Mouse (Mus musculus) limb, embryonic 10.5 days (tissue): Measurements from ENCODE around the gene Mapk8. TPM values are rescaled to one million over a fixed set of nuclear protein-coding genes. Genes with fewer than 3 reads are reported as not detected.

Source experiments
- DNase-seq: peaks from one replicate; pipeline ENCODE4 v3.0.0-alpha.2; 2017; ENCODE audit warnings: low spot score
- H3K27ac ChIP-seq: fragments of 300-500 bp; sonication (generic); 2 replicates; pipeline ENCODE4 v1.5.1; 2016; ENCODE audit warnings: mild to moderate bottlenecking
- H3K27me3 ChIP-seq: fragments of 300-500 bp; sonication (generic); 2 replicates; pipeline ENCODE4 v1.6.1; 2016; ENCODE audit warnings: low read depth, mild to moderate bottlenecking; ENCODE audit not compliant: poor library complexity, severe bottlenecking
- H3K36me3 ChIP-seq: fragments of 300-500 bp; sonication (generic); 2 replicates; pipeline ENCODE4 v1.6.1; 2016; ENCODE audit warnings: mild to moderate bottlenecking, moderate library complexity
- H3K4me1 ChIP-seq: fragments of 300-500 bp; sonication (generic); 2 replicates; pipeline ENCODE4 v1.6.1; 2016
- H3K4me3 ChIP-seq: fragments of 300-500 bp; sonication (generic); 2 replicates; pipeline ENCODE4 v1.5.1; 2016; ENCODE audit warnings: mild to moderate bottlenecking, moderate library complexity
- H3K9me3 ChIP-seq: fragments of 300-500 bp; sonication (generic); replicated peaks from 2 replicates; pipeline ENCODE4 v1.6.1; 2016; ENCODE audit warnings: mild to moderate bottlenecking
- WGBS: fragments of 180-500 bp; shearing (Covaris S2); methylation state at CpG from one replicate; pipeline ENCODE4 v1.1.7; 2016; 5-methylcytosine and 5-hydroxymethylcytosine counted together
- polyA plus RNA-seq: library from polyadenylated mRNA; unstranded; fragments of >200 nt; fragmentation: Nextera tagmentation; extraction: Ambion mirVana; gene quantifications from 2 replicates; pipeline ENCODE4 v1.2.1, GENCODE M21; 2016

Mapk8 gene
- polyA plus RNA-seq, 1 experiment from 2014 or later: 24.6 TPM

DNA sequence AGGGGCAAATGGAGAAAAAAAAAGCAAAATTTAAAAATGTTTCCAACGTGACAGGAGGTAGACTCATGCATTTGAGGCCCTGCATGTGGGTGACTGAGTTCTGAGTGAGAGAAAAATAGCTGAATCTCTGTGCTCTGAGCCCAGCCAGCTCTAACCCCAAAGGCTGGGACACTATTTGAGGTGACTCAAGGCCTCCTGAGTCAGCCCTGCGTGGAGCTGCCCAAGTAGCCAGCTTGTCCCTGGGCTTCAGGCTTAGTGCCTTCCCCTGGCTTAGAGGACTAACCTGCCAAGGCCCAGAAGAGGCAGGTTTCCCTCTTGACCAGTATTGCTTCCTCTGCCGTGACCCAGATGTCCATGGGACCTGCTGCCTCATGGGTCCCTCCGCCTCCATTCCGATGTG is 91.7 kb downstream of the Mapk8 start:
- H3K4me1 ChIP-seq: peaks cover 22% of the 10 kb centered on the region; the same call in 1 of the 2 replicates
- no peak for DNase-seq
- 86% methylated on average over 5 of the region's 5 CpGs for WGBS
- H3K4me3 ChIP-seq: no peak overlapping the region
- H3K9me3 ChIP-seq: no peaks in the 10 kb centered on the region
- H3K27me3 ChIP-seq: peaks cover 38% of the 10 kb centered on the region
- H3K27ac ChIP-seq: no peak overlapping the region
- H3K36me3 ChIP-seq: no peaks in the 10 kb centered on the region

DNA sequence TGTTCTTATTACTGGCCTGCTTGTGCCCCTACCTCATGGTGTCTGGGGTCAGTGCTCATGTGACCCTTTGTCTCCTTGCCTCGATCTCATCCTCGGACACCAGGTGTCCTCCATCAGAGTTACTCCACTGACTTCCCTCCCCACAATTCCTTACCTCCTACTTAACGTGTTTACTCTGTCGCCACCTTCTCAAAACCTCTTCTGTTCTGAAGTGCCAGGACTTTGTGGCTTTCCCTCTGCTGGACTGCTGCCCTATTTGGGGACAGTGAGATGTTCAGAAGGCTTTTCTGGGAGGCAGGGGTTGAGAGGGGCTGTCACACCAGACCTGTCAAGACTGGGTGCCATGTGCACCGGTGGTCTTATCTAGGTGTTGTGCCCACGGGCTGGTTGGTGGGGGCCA is 94.1 kb downstream of the Mapk8 start:
- peaks cover 62% of the 10 kb centered on the region for H3K27me3 ChIP-seq
- 91% methylated on average over 6 of the region's 6 CpGs for WGBS
- no peaks in the 10 kb centered on the region for H3K9me3 ChIP-seq
- no peaks in the 10 kb centered on the region for H3K36me3 ChIP-seq
- no peak overlapping the region for H3K27ac ChIP-seq
- no peak overlapping the region for H3K4me3 ChIP-seq
- DNase-seq: no peak
- H3K4me1 ChIP-seq: peaks cover 18% of the 10 kb centered on the region; the same call in 1 of the 2 replicates

DNA sequence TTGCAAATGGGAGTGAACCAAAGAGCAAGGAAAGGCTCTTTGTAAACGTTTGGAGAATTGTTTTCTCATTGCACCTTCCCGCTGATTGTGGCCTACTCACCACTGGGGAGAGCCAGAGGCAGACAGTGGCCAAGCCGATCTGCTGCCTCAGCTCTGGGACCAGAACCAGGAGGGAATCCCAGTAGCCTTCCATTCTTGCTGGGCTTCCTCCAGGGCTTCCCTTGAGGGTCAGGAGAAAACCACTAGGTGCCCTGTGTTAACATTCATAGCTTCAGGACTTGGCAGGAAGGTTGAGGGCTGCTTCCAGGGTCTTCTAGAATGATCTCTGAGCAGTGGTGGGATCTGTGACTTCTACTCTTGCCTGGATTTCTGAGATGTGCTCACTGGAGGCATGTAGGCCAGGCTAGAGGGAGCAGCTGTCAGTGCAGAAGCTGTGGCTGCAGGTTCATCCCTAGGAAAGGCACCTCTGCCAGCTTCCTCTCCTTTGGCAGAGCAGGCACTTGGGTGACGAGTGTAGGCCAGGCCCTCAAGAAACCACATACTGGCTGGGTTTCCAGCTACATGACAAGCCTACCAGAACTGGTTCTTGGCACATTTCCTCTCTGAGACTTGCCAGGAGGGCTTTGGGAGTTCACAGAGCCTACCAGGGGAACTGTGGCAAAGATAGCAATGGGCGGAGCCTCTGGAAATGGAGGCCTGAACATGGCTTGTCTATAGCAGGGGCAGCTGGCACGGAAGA is 94.8 kb downstream of the Mapk8 start:
- no peak overlapping the region for H3K27ac ChIP-seq
- peaks cover 14% of the 10 kb centered on the region; the same call in 1 of the 2 replicates for H3K4me1 ChIP-seq
- no peak overlapping the region for H3K4me3 ChIP-seq
- peaks cover 66% of the 10 kb centered on the region for H3K27me3 ChIP-seq
- 64% methylated on average over 6 of the region's 6 CpGs for WGBS
- no peaks in the 10 kb centered on the region for H3K9me3 ChIP-seq
- no peaks in the 10 kb centered on the region for H3K36me3 ChIP-seq
- no peak for DNase-seq

DNA sequence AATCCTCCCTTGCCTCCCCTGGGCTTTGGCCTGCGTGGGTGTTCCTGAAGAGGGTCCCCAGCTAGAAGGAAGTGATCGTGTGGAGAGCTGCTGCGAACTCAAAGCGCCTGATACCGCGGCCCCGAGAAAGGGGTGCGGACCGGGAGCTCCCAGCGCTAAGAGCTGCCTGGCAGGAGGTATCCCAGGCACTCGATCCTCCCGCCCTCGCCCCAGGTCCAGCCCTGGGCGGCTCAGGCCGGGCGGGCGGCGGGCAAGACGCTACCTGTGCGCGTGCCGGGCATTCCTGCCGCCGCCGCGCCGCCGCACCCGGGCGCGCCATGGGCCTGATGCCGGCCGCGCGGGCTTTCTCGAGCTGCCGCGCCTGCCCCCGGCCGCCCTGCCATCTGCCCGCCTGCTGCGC is 95.9 kb downstream of the Mapk8 start:
- H3K36me3 ChIP-seq: no peaks in the 10 kb centered on the region
- peak; percentile 59 for DNase-seq
- 1% methylated on average over 42 of the region's 42 CpGs for WGBS
- H3K27ac ChIP-seq: peak overlapping the region; percentile 32
- H3K9me3 ChIP-seq: no peaks in the 10 kb centered on the region
- peaks cover 66% of the 10 kb centered on the region for H3K27me3 ChIP-seq
- peaks cover 14% of the 10 kb centered on the region; the same call in 1 of the 2 replicates for H3K4me1 ChIP-seq
- peak overlapping the region; percentile 58 for H3K4me3 ChIP-seq

DNA sequence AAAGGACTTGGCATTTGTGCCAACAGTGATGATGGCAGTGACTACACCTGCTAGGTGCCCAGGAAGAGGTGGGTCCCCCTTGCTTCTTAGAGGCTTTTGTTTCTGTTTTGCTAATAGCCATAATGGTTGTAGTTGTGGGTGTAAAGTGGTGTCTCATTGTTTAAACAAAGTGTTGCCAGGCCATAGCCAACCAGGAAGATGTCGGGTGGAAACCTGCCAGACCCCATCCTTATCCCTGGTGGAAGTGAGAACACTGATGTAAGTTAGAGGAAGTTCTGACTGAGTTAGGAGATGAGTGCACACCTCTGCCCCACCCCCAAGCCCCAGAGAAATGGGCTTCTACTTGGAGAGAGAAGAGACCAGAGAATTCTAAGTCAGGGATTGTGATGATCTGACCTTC is 98.8 kb downstream of the Mapk8 start:
- no peak overlapping the region for H3K4me3 ChIP-seq
- 68% methylated on average over 1 of the region's 1 CpGs for WGBS
- no peak overlapping the region for H3K27ac ChIP-seq

DNA sequence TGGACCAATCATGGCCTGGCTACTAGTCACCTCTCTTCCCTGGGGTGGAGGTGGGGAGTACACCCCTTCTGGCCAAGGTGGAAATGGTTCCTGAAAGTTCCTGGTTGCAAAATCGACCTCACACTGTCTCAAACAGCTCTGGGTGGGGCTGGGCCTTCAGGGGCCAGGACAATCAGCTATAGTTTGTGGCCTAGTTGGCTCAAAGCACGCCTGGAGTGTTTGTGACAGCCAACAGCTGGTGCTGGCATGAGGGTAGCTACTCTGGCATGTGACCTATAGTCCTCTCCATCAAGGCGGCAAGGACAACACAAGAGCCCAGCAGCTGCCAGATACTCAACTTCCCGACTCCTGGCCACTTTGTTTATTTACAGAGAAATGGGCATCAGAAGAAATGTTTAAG is 99.2 kb downstream of the Mapk8 start:
- Histone ChIP-seq H3K4me1 (peaks cover 7% of the 10 kb centered on the region; the same call in 1 of the 2 replicates), H3K27ac (no peak overlapping the region), H3K36me3 (no peaks in the 10 kb centered on the region), H3K4me3 (no peak overlapping the region), H3K9me3 (no peaks in the 10 kb centered on the region), H3K27me3 (peaks cover 53% of the 10 kb centered on the region)
- 73% methylated on average over 4 of the region's 4 CpGs for WGBS
- no peak for DNase-seq

More for the DNA sequence above, 98.8 kb downstream of the Mapk8 start:
- no peak for DNase-seq
- Histone ChIP-seq H3K36me3 (no peaks in the 10 kb centered on the region), H3K9me3 (no peaks in the 10 kb centered on the region), H3K4me1 (peaks cover 7% of the 10 kb centered on the region; the same call in 1 of the 2 replicates), H3K27me3 (peaks cover 57% of the 10 kb centered on the region)

DNA sequence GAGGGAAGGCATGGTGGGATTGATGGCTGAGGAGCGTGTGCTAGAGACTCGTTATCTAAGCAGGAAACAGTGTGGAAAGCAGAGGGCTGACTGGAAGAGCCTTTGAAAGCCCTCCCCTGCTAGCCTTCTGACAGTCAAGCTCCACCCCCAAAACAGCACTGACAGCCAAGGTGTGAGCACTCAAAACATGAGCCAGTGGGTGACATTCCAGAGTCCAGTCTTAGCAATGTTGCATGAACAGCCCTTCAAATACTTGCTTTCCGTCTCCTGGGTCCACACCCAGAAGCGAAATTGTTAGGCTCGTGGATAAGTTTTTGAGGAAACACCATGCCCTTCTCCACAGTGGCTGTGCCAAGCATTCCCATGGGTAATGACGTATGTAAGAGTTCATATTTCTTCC is 100.4 kb downstream of the Mapk8 start:
- no peak overlapping the region for H3K4me3 ChIP-seq
- peaks cover 41% of the 10 kb centered on the region for H3K27me3 ChIP-seq
- no peak for DNase-seq
- H3K9me3 ChIP-seq: no peaks in the 10 kb centered on the region
- H3K27ac ChIP-seq: no peak overlapping the region
- H3K4me1 ChIP-seq: peaks cover 8% of the 10 kb centered on the region
- 77% methylated on average over 6 of the region's 6 CpGs for WGBS
- H3K36me3 ChIP-seq: no peaks in the 10 kb centered on the region

DNA sequence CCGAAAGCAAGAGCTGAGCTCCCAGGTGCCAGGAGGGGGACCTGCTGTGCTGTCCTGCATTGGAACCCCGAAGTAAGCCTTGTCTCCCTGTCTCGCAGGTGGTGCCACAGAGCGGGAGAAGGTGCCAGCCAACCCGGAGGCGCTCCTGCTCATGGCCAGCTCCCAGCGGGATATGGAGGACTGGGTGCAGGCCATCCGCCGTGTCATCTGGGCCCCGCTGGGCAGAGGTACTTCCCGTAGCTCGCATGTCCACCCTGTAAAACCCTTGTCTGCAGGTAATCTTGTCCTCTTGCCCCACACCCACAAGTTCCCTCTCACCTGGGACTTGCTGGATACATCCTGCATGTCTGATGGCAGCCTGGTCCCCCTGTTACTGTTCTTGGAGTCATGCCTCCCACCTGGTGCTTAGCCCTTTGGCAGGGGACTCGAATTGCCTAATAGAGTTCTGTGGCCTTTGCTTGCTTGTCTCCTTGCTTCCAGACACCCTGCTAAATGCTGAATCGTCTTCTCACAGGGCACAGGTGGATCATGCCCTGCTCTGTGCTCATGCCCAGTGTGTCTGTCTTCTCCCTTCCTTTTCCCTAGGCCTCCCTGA is 103.7 kb downstream of the Mapk8 start:
- Histone ChIP-seq H3K9me3 (no peaks in the 10 kb centered on the region), H3K27me3 (peaks cover 8% of the 10 kb centered on the region; the same call in 1 of the 2 replicates), H3K4me3 (no peak overlapping the region), H3K27ac (no peak overlapping the region), H3K36me3 (no peaks in the 10 kb centered on the region), H3K4me1 (peaks cover 12% of the 10 kb centered on the region)
- 88% methylated on average over 14 of the region's 14 CpGs for whole genome bisulfite sequencing
- DNase-seq: no peak

DNA sequence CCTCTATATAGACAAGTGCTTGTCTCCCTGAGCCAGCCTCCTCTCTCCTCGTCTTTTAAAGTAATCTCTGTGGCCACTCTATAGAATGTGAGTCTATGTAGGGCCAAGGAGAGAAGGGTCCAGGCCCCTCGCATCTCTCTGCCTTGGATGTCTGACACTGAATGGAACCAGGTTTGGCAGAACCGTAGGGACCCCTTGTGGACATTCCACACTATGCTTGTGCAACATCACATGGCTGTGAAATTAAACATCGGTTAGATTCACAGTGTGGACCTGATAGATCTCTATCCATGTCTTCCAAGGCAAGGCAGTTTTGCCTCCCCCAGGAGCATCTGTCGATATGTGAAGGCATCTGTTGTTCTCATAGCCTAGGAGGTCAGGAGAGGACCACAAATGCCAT is 108.3 kb downstream of the Mapk8 start:
- 79% methylated on average over 5 of the region's 5 CpGs for WGBS
- H3K4me3 ChIP-seq: no peak overlapping the region
- no peak overlapping the region for H3K27ac ChIP-seq
- H3K4me1 ChIP-seq: peaks cover 15% of the 10 kb centered on the region
- no peaks in the 10 kb centered on the region for H3K27me3 ChIP-seq
- DNase-seq: no peak
- H3K9me3 ChIP-seq: no peaks in the 10 kb centered on the region
- H3K36me3 ChIP-seq: no peaks in the 10 kb centered on the region

DNA sequence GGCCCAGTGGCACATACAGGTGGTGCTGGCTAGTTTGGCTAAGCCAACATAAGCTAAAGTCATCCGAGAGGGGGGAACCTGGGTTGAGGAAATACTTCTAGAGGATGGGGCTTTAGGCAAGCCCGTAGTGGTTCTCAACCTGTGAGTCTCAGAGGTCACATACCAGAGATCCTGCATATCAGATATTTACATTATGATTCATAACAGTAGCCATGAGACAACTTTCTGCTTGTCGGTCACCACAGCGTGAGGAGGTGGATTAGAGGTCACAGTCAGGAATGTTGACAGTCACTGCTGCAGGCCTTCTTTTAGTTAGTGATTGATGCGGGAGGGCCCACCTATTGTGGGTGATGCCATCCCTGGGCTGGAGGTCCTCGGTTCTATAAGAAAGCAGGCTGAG is 111.2 kb downstream of the Mapk8 start:
- 78% methylated on average over 6 of the region's 6 CpGs for WGBS
- no peaks in the 10 kb centered on the region for H3K36me3 ChIP-seq

DNA sequence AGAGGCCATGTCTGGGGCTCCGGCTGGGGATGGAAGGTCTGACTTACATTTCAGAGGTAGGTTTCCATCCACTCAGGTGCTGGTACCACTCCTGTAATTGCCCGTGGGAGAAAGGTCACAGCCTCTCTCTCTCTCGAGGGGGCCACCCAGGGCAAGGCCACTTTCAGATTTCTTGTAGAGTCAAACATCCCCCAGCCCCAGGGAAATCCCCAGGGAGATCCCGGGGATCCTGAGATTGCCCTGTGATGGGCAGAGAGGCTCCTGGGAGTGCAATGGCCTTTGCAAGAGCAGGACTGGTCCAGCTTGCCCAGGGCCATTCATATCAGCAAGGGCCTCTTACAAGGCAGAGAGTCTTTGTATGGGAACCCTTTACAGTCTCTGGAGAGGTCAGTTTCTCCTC is 112.6 kb downstream of the Mapk8 start:
- Histone ChIP-seq H3K36me3 (no peaks in the 10 kb centered on the region), H3K27ac (no peak overlapping the region), H3K9me3 (no peaks in the 10 kb centered on the region), H3K4me1 (peaks cover 8% of the 10 kb centered on the region; the same call in 1 of the 2 replicates), H3K4me3 (no peak overlapping the region), H3K27me3 (no peaks in the 10 kb centered on the region)
- no peak for DNase-seq
- WGBS: 86% methylated on average over 4 of the region's 4 CpGs

More for the DNA sequence above, 111.2 kb downstream of the Mapk8 start:
- Histone ChIP-seq H3K27ac (no peak overlapping the region), H3K9me3 (no peaks in the 10 kb centered on the region), H3K27me3 (no peaks in the 10 kb centered on the region), H3K4me1 (peaks cover 12% of the 10 kb centered on the region), H3K4me3 (no peak overlapping the region)
- no peak for DNase-seq

DNA sequence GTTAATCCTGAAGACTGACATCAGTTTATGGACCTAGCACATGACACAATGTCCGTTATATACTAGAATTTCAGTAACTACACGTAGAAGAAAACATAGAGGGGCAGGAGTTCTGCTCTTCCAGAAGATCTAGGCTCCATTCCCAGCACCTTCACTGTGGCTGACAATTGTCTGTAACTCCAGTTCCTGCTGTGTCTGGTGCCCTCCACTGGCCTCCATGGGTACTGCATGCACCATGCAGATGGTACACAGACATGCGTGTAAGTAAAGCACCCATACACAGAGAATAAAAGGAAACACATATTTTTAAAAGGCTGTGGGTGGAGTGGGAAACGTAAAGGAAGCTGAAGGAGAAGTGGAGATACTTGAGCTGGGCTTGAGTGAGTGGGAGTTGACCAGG is 113.1 kb downstream of the Mapk8 start:
- no peak for DNase-seq
- WGBS: 84% methylated on average over 4 of the region's 4 CpGs
- Histone ChIP-seq H3K36me3 (no peaks in the 10 kb centered on the region), H3K27me3 (no peaks in the 10 kb centered on the region), H3K4me1 (peaks cover 11% of the 10 kb centered on the region; the same call in 1 of the 2 replicates), H3K9me3 (no peaks in the 10 kb centered on the region), H3K27ac (no peak overlapping the region), H3K4me3 (no peak overlapping the region)

DNA sequence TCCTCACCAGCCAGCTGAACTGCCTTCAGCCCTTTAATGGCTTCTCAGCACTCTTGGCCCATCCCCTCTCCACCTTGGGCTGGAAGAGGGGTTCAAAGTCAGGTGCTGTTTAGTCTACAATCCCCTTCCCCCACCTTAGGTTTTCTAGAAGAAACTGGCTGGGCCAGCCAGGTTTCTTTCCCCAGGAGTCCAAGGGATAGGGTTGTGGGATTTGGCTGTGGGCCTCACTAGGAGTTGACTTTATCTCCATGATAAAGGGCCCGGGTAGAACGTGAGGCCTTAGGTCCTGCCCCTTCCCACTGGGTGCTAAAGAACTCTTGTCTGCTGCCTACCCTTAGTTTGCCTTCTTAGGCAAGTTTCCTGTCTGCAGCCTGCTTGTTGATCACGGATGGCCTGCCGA is 115.3 kb downstream of the Mapk8 start:
- no peak for DNase-seq
- Histone ChIP-seq H3K4me3 (no peak overlapping the region), H3K9me3 (no peaks in the 10 kb centered on the region), H3K27ac (no peak overlapping the region), H3K36me3 (no peaks in the 10 kb centered on the region), H3K4me1 (peaks cover 33% of the 10 kb centered on the region), H3K27me3 (no peaks in the 10 kb centered on the region)
- WGBS: 57% methylated on average over 4 of the region's 4 CpGs
